Mouse (Mus musculus) myocyte (in vitro differentiated cells): ENCODE measurements at regions not wholly inside any gene's neighbourhood (a gene's known extent, or its start where the extent isn't known, plus 50 kb on each side); places are given as distances from the start of the nearest gene placed in this dataset.

Experiments used
- CEBPB ChIP-seq: IDR thresholded peaks from 2 replicates; pipeline ENCODE4 v1.6.1; 2011; ENCODE audit warnings: mild to moderate bottlenecking, moderate library complexity; ENCODE audit not compliant: poor library complexity, insufficient read depth, severe bottlenecking
- E2F4 ChIP-seq: IDR thresholded peaks from one replicate; pipeline ENCODE4 v1.6.1; 2011; ENCODE audit warnings: mild to moderate bottlenecking, control low read depth, moderate library complexity; ENCODE audit not compliant: insufficient read depth
- MAX ChIP-seq: IDR thresholded peaks from one replicate; pipeline ENCODE4 v1.6.1; 2011; ENCODE audit warnings: low read depth, mild to moderate bottlenecking, control low read depth
- MYOD1 ChIP-seq, 3 experiments: IDR thresholded peaks; one replicate each; pipeline ENCODE4 v1.6.1; 2011; ENCODE audit warnings: control low read depth in 2 of 3, low read depth in 2 of 3, mild to moderate bottlenecking in 2 of 3, moderate library complexity in 1 of 3; ENCODE audit not compliant: insufficient read length in 2 of 3, control insufficient read depth in 1 of 3
- MYOG ChIP-seq, 3 experiments: IDR thresholded peaks; one replicate each; pipeline ENCODE4 v1.6.1; 2011; ENCODE audit warnings: control low read depth in 2 of 3, low read depth in 2 of 3, mild to moderate bottlenecking in 2 of 3; ENCODE audit not compliant: insufficient read length in 2 of 3, control insufficient read depth in 1 of 3, insufficient read depth in 1 of 3
- POLR2A ChIP-seq: IDR thresholded peaks from one replicate; pipeline ENCODE4 v1.6.1; 2011; ENCODE audit warnings: low read depth, mild to moderate bottlenecking, control low read depth, moderate library complexity; ENCODE audit not compliant: insufficient read length
- POLR2AphosphoS2 ChIP-seq: IDR thresholded peaks from one replicate; pipeline ENCODE4 v1.6.1; 2011; ENCODE audit warnings: low read depth, control low read depth; ENCODE audit not compliant: insufficient read length
- SRF ChIP-seq: IDR thresholded peaks from one replicate; pipeline ENCODE4 v1.6.1; 2011; ENCODE audit warnings: low read depth; ENCODE audit not compliant: control insufficient read depth, insufficient read length
- TCF12 ChIP-seq: IDR thresholded peaks from one replicate; pipeline ENCODE4 v1.6.1; 2011; ENCODE audit warnings: mild to moderate bottlenecking, control low read depth; ENCODE audit not compliant: poor library complexity, insufficient read depth, severe bottlenecking
- TCF3 ChIP-seq: IDR thresholded peaks from one replicate; pipeline ENCODE4 v1.6.1; 2011; ENCODE audit warnings: low read depth, control low read depth; ENCODE audit not compliant: insufficient read length
- USF1 ChIP-seq: IDR thresholded peaks from one replicate; pipeline ENCODE4 v1.6.1; 2011; ENCODE audit warnings: low read depth, mild to moderate bottlenecking, control low read depth, moderate library complexity

DNA sequence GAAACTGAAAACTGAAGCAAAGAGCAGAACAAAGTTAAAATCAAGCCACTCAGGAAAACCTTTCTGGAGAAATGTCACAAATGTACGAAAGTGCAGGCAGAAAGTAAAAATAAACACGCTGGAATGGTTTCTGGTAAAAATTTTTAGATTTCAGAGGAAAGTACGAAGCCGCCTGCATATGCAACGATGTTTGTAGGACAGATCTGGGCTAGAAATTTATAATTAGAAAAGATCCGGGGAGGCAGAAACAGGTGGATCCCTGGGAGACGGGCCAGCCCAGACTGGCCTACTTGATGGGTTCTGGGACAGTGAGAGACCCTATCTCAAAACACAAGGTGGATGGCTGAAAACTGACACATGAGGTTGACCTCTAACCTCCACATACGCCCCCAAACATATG lies 73.5 kb downstream of the Tomm20 start:
- no peak for TF ChIP-seq POLR2A
- no peak for TF ChIP-seq E2F4
- TF ChIP-seq TCF12, result no peak
- no peak for TF ChIP-seq MAX
- no peak for TF ChIP-seq USF1
- no peak for TF ChIP-seq MYOG (IDR thresholded peaks at IDR 0.05; ENCODE audit: control insufficient read depth in 1 of 3, insufficient read depth in 1 of 3, insufficient read length in 2 of 3, low read depth in 2 of 3)
- no peak for TF ChIP-seq CEBPB
- no peak for TF ChIP-seq TCF3
- no peak for TF ChIP-seq POLR2AphosphoS2
- TF ChIP-seq MYOD1 (IDR thresholded peaks at IDR 0.05; ENCODE audit: control insufficient read depth in 1 of 3, insufficient read length in 2 of 3, low read depth in 2 of 3), result peak in 1 of 3 experiments; percentile 44
- no peak for TF ChIP-seq SRF
